ENCODE assay signal across 9 mouse cellular contexts in genomic region chr9:20889185-20890141, GRCm38 (mm10). TPM values are rescaled to one million over a fixed set of nuclear protein-coding genes. Genes with fewer than 3 reads are reported as not detected.
DNase-seq lines count a peak whose midpoint lies in the region; ATAC-seq lines count a peak whose summit lies in the region.
"Had no signal": no experiment of that assay in that cellular context is flagged by ENCODE, and none has a peak within 500 bp of the region (broad histone marks: within the 10 kb centered on the region; RNA-seq: fewer than 3 reads in every experiment).

No protein-coding gene starts in this region.

- peak overlapping the region; percentile 98; the same call in 1 of the 2 replicates for H3K4me3 ChIP-seq in kidney, embryonic 16.5 days (ENCODE audit: low read length)
- peak overlapping the region; percentile 74 for H3K4me3 ChIP-seq in intestine, embryonic 16.5 days (ENCODE audit: low read length)
- H3K4me3 ChIP-seq in neural tube, embryonic 12.5 days = no peak overlapping the region

- H3K27ac ChIP-seq in kidney, embryonic 16.5 days (ENCODE audit: low read length) = no peak overlapping the region
- H3K27ac ChIP-seq in intestine, embryonic 16.5 days (ENCODE audit: low read length) = 0 out of 2 replicates have a peak overlapping the region, but pooled peaks have one; percentile 4
- no peak overlapping the region for H3K27ac ChIP-seq in neural tube, embryonic 12.5 days

- H3K4me1 ChIP-seq in kidney, embryonic 16.5 days (ENCODE audit: insufficient read depth, low read length) = peaks cover 7% of the 10 kb centered on the region; the same call in 1 of the 2 replicates
- H3K4me1 ChIP-seq in intestine, embryonic 16.5 days (ENCODE audit: control insufficient read depth, insufficient read depth, low read length) = peaks cover 11% of the 10 kb centered on the region
- peaks cover 6% of the 10 kb centered on the region; the same call in 1 of the 2 replicates for H3K4me1 ChIP-seq in neural tube, embryonic 12.5 days

- H3K36me3 ChIP-seq in kidney, embryonic 16.5 days (ENCODE audit: insufficient read depth, low read length) = peaks cover 47% of the 10 kb centered on the region
- H3K36me3 ChIP-seq in intestine, embryonic 16.5 days (ENCODE audit: control insufficient read depth, insufficient read depth, low read length) = peaks cover 33% of the 10 kb centered on the region
- peaks cover 52% of the 10 kb centered on the region for H3K36me3 ChIP-seq in neural tube, embryonic 12.5 days

- peak overlapping the region; percentile 84 for H3K4me2 ChIP-seq in kidney, embryonic 16.5 days (replicated peaks; ENCODE audit: low read depth, low read length)
- H3K4me2 ChIP-seq in intestine, embryonic 16.5 days (ENCODE audit: low read depth, low read length) = peak overlapping the region; percentile 72
- H3K4me2 ChIP-seq in neural tube, embryonic 12.5 days (replicated peaks) = peak overlapping the region; percentile 86

- 86% methylated on average over 29 of the region's 29 CpGs for WGBS in kidney, embryonic 16.5 days
- WGBS in intestine, embryonic 16.5 days = 75% methylated on average over 29 of the region's 29 CpGs
- WGBS in neural tube, embryonic 12.5 days = 86% methylated on average over 29 of the region's 29 CpGs

- H3K27me3 ChIP-seq in kidney, embryonic 16.5 days (ENCODE audit: insufficient read depth, low read length) = no peaks in the 10 kb centered on the region
- no peaks in the 10 kb centered on the region for H3K27me3 ChIP-seq in intestine, embryonic 16.5 days (replicated peaks; ENCODE audit: control insufficient read depth, insufficient read depth, low read length)
- no peaks in the 10 kb centered on the region for H3K27me3 ChIP-seq in neural tube, embryonic 12.5 days (replicated peaks)

- ATAC-seq in kidney, embryonic 16.5 days (ENCODE audit: low FRiP score, low TSS enrichment) = no peak
- peak; percentile 30 for ATAC-seq in common myeloid progenitor, adult 5-6 weeks (replicated peaks; ENCODE audit: low read depth, poor library complexity, severe bottlenecking)
- ATAC-seq in intestine, embryonic 16.5 days = no peak
- no peak for ATAC-seq in neural tube, embryonic 12.5 days (ENCODE audit: low FRiP score, low read depth)

- H3K9ac ChIP-seq in kidney, embryonic 16.5 days (replicated peaks; ENCODE audit: low read length) = no peak overlapping the region
- peak overlapping the region; percentile 93; the same call in 1 of the 2 replicates for H3K9ac ChIP-seq in intestine, embryonic 16.5 days (ENCODE audit: low read depth, low read length)
- H3K9ac ChIP-seq in neural tube, embryonic 12.5 days = no peak overlapping the region

- no peaks in the 10 kb centered on the region for H3K9me3 ChIP-seq in kidney, embryonic 16.5 days (ENCODE audit: low read length)
- no peaks in the 10 kb centered on the region for H3K9me3 ChIP-seq in intestine, embryonic 16.5 days (ENCODE audit: control insufficient read depth, low read length)
- 0 out of 2 replicates have a peak, but pooled peaks cover 3% of the 10 kb centered on the region for H3K9me3 ChIP-seq in neural tube, embryonic 12.5 days

- no peak for DNase-seq in kidney, postnatal 36 days
- DNase-seq in left cerebral cortex, adult 18-20 months (ENCODE audit: low spot score in 2 of 2) = no peak
- no peak for DNase-seq in layer of hippocampus, postnatal 14 days (ENCODE audit: low spot score in 2 of 2)
- no peak for DNase-seq in layer of hippocampus, adult 11-12 months (ENCODE audit: low spot score)
- DNase-seq: right cerebral cortex, postnatal 4 days had no signal

RNA-seq across cellular contexts. Expression of gene Ppan, which starts 1.5 kb away (rescaled TPM):
- polyA plus RNA-seq in kidney, embryonic 16.5 days (2015; fragmentation: Nextera tagmentation; extraction: Ambion mirVana) = 94.3 and 95.3 TPM in 2 replicates
- 140 and 152 TPM in 2 replicates for total RNA-seq in common myeloid progenitor, adult 5-6 weeks (2017)
- 79.5 and 97.6 TPM in 2 replicates for polyA plus RNA-seq in intestine, embryonic 16.5 days (2015; fragmentation: Nextera tagmentation; extraction: Ambion mirVana)
- 54.1 and 58.6 TPM in 2 replicates for polyA plus RNA-seq in neural tube, embryonic 12.5 days (2016; fragmentation: Nextera tagmentation; extraction: Ambion mirVana)
- total RNA-seq in left cerebral cortex, adult 18-20 months (2021) = 10 to 100 TPM; 20.7 to 23.3 TPM
- total RNA-seq in layer of hippocampus, postnatal 14 days (2021) = 10 to 100 TPM; 21.3 to 25.6 TPM

RNA-seq across cellular contexts. Expression of gene Eif3g, which starts 9.0 kb away (rescaled TPM):
- 299 and 319 TPM in 2 replicates for polyA plus RNA-seq in kidney, embryonic 16.5 days (2015; fragmentation: Nextera tagmentation; extraction: Ambion mirVana)
- total RNA-seq in common myeloid progenitor, adult 5-6 weeks (2017) = 188 and 215 TPM in 2 replicates
- 261 and 297 TPM in 2 replicates for polyA plus RNA-seq in intestine, embryonic 16.5 days (2015; fragmentation: Nextera tagmentation; extraction: Ambion mirVana)
- 301 and 309 TPM in 2 replicates for polyA plus RNA-seq in neural tube, embryonic 12.5 days (2016; fragmentation: Nextera tagmentation; extraction: Ambion mirVana)
- 100 to 1,000 TPM; 133 to 134 TPM for total RNA-seq in left cerebral cortex, adult 18-20 months (2021)
- 100 to 1,000 TPM; 114 to 123 TPM for total RNA-seq in layer of hippocampus, postnatal 14 days (2021)

RNA-seq across cellular contexts. Expression of gene Angptl6, which starts 9.9 kb away (rescaled TPM):
- 2.9 and 3.6 TPM in 2 replicates for polyA plus RNA-seq in kidney, embryonic 16.5 days (2015; fragmentation: Nextera tagmentation; extraction: Ambion mirVana)
- total RNA-seq in common myeloid progenitor, adult 5-6 weeks (2017) = 0.50 and 1.7 TPM in 2 replicates
- 10.7 and 11.2 TPM in 2 replicates for polyA plus RNA-seq in intestine, embryonic 16.5 days (2015; fragmentation: Nextera tagmentation; extraction: Ambion mirVana)
- polyA plus RNA-seq in neural tube, embryonic 12.5 days (2016; fragmentation: Nextera tagmentation; extraction: Ambion mirVana) = 5.8 and 6.7 TPM in 2 replicates
- total RNA-seq in left cerebral cortex, adult 18-20 months (2021) = 10 to 100 TPM in 1 of 2 experiments, 1 to 10 TPM in 1; 9.7 to 11.7 TPM
- 10 to 100 TPM in 1 of 2 experiments, 1 to 10 TPM in 1; 7.3 to 10.7 TPM for total RNA-seq in layer of hippocampus, postnatal 14 days (2021)

RNA-seq across cellular contexts. Expression of gene A230050P20Rik, which starts 21.0 kb away (rescaled TPM):
- polyA plus RNA-seq in kidney, embryonic 16.5 days (2015; fragmentation: Nextera tagmentation; extraction: Ambion mirVana) = 18.8 and 20.1 TPM in 2 replicates
- total RNA-seq in common myeloid progenitor, adult 5-6 weeks (2017) = 25.7 and 27.9 TPM in 2 replicates
- 16.2 and 18.3 TPM in 2 replicates for polyA plus RNA-seq in intestine, embryonic 16.5 days (2015; fragmentation: Nextera tagmentation; extraction: Ambion mirVana)
- 1.4 and 1.6 TPM in 2 replicates for polyA plus RNA-seq in neural tube, embryonic 12.5 days (2016; fragmentation: Nextera tagmentation; extraction: Ambion mirVana)
- total RNA-seq in left cerebral cortex, adult 18-20 months (2021) = 10 to 100 TPM; 68.5 to 85.5 TPM
- total RNA-seq in layer of hippocampus, postnatal 14 days (2021) = 10 to 100 TPM; 55.6 to 56.1 TPM
